Mouse (Mus musculus): Measurements from ENCODE around the gene Akr1b8. TPM values are rescaled to one million over a fixed set of nuclear protein-coding genes. Genes with fewer than 3 reads are reported as not detected.

Akr1b8 gene
- total and polyA plus RNA-seq, 2 experiments from 2014 or later = 0.38 to 2.2 TPM

DNA sequence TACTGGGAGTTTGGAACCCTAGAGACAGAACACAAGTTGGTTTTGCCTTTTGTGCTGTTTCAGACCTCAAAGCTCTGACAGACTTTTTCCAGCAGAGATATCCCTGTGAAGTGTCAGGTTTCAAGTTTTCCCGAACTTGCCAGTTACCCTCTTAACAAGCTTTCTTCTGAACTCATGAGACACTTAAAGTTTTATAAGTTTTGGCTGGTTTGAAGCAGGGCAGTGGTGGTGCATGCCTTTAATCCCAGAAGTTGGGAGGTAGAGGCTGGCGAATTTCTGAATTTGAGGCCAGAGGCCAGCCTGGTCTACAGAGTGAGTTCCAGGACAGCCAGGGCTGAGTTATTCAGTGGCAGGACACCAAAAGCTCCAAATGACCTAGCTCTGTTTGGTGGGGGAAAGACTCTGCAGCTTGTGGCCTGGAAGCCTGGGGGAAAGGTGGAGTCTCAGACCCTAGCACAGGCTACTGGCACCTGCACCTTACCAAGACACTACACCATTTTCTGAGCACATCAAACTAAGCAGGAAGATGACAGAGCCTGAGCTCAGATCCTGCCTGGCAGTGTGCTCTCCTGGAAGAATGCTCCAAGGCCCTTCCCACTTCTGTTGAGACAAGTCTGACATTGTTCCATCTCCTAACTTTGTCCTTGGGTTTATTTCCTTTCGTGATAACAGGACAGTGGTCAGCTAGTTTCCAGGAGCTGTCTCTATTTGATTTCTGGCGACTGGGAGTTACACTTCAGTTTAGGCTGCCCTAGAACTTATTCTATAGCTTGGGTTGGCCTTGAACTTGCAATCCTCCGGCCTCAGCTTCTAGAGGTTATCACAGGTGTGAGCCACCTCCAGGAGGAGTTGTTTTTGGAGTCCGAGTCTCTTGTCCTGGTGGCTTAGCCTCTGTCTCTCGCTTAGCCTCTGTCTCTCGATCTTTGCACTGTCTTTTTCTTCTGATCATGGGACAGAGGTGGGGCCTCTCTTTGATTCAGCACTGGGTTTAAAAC lies 732 bp downstream of the Akr1b8 start:
- no peaks in the 10 kb centered on the region for H3K9me3 ChIP-seq (ENCODE audit: low read length)
- DNase-seq (ENCODE audit: low spot score) = no peak
- no peaks in the 10 kb centered on the region for H3K27me3 ChIP-seq (ENCODE audit: insufficient read depth, low read length)
- no peak for TF ChIP-seq CTCF (IDR thresholded peaks at IDR 0.05)
- H3K4me2 ChIP-seq (ENCODE audit: low read depth, low read length, poor library complexity, severe bottlenecking) = no peak overlapping the region
- H3K36me3 ChIP-seq (ENCODE audit: insufficient read depth, low read length) = no peaks in the 10 kb centered on the region
- WGBS = 79% methylated on average over 8 of the region's 8 CpGs
- H3K9ac ChIP-seq (replicated peaks; ENCODE audit: low read length, poor library complexity, severe bottlenecking) = no peak overlapping the region
- H3K27ac ChIP-seq (ENCODE audit: low read depth, low read length) = no peak overlapping the region
- no peak for ATAC-seq (ENCODE audit: low FRiP score)
- H3K4me1 ChIP-seq (ENCODE audit: insufficient read depth, low read length) = no peaks in the 10 kb centered on the region
- H3K4me3 ChIP-seq (ENCODE audit: low read depth, low read length) = no peak overlapping the region

DNA sequence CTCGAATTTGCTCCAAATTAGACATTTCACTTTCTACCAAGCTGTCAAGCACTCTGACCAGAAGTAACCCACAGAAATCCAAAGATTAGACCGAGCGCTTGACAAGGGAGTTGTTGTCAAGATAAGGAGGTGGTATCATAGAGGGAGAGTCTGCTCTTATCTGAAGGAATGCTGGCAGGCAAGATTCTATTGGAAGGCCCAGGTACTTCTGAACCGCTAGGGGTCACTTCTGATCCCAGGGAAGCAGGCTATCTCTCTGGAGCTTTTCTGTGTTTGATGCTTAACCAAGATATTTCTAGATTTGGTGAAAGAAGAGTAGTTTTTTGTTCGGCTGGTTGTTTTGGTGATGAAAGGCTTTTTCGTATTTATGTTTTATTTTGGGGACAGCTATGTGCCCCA lies 1.4 kb downstream of the Akr1b8 start:
- Histone ChIP-seq H3K36me3 (ENCODE audit: insufficient read depth, low read length) (no peaks in the 10 kb centered on the region), H3K9ac (replicated peaks; ENCODE audit: low read length, poor library complexity, severe bottlenecking) (no peak overlapping the region), H3K4me1 (ENCODE audit: insufficient read depth, low read length) (no peaks in the 10 kb centered on the region), H3K4me3 (ENCODE audit: low read depth, low read length) (no peak overlapping the region), H3K9me3 (ENCODE audit: low read length) (no peaks in the 10 kb centered on the region), H3K27ac (ENCODE audit: low read depth, low read length) (no peak overlapping the region), H3K4me2 (ENCODE audit: low read depth, low read length, poor library complexity, severe bottlenecking) (no peak overlapping the region), H3K27me3 (ENCODE audit: insufficient read depth, low read length) (no peaks in the 10 kb centered on the region)
- TF ChIP-seq CTCF (IDR thresholded peaks at IDR 0.05) = no peak
- ATAC-seq (ENCODE audit: low FRiP score) = no peak
- 83% methylated on average over 6 of the region's 6 CpGs for WGBS
- DNase-seq (ENCODE audit: low spot score) = no peak

DNA sequence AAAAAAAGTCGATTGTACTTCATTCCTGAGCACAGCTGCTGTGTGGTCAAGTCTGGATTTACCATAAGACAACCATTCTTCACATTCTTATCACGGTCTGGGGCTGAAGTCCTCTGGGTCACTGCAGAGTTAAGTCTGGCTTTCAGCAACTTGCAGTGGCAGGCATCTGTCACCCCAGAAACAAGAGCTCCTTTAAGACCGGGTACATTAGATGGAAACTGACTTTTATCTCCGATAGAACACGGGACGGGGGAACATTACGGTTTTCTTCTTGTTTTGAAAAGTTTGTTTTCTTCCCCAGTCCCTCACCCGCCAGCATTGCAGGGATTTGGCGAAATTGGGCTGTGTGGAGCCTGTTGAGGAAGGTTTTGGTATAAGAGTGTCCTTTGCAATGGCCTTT lies 1.9 kb downstream of the Akr1b8 start:
- 90% methylated on average over 9 of the region's 9 CpGs for WGBS
- H3K9me3 ChIP-seq (ENCODE audit: low read length) = no peaks in the 10 kb centered on the region
- no peaks in the 10 kb centered on the region for H3K27me3 ChIP-seq (ENCODE audit: insufficient read depth, low read length)
- no peak overlapping the region for H3K4me3 ChIP-seq (ENCODE audit: low read depth, low read length)
- H3K4me1 ChIP-seq (ENCODE audit: insufficient read depth, low read length) = no peaks in the 10 kb centered on the region
- no peak overlapping the region for H3K4me2 ChIP-seq (ENCODE audit: low read depth, low read length, poor library complexity, severe bottlenecking)
- H3K27ac ChIP-seq (ENCODE audit: low read depth, low read length) = no peak overlapping the region
- H3K36me3 ChIP-seq (ENCODE audit: insufficient read depth, low read length) = no peaks in the 10 kb centered on the region
- H3K9ac ChIP-seq (replicated peaks; ENCODE audit: low read length, poor library complexity, severe bottlenecking) = no peak overlapping the region
- TF ChIP-seq CTCF (IDR thresholded peaks at IDR 0.05) = no peak
- ATAC-seq (ENCODE audit: low FRiP score) (no peak), DNase-seq (ENCODE audit: low spot score) (no peak)

DNA sequence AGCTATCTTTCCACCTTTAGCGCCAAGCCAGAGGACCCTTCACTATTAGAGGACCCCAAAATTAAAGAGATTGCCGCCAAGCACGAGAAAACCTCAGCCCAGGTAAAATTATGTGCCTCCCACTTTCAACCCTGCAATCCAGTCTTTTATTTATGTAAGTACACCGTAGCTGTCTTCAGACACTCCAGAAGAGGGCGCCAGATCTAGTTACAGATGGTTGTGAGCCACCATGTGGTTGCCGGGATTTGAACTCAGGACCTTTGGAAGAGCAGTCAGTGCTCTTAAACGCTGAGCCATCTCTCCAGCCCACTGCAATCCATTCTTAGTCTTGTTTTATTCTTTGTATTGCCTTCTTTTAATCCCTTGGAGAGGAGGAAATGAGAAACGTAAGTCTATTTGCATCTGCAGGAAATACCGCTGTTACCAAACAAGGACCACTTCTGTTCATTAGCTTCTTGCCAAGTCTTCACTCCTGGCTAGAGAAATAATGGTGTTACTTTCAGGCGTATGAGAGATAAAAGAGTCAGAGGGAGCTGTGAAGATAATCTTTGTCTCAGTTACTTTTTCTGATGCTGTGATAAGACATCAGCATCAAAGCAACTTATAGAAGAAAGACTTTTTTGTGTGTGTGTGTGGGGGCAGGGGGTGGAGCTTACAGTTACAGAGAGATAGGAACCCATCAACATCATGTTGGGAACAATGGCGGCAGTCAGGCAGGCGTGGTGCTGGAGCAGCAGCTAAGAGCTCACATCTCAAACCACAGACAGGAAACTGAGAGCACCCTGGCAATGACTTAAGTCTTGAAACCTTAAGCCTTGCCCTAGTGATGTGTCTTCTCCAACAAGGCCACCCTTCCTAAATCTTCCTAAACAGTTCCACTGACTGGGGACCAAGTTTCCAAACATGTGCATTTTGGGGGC lies 10.6 kb downstream of the Akr1b8 start:
- ATAC-seq (ENCODE audit: low FRiP score) (no peak), DNase-seq (ENCODE audit: low spot score) (no peak)
- WGBS = 86% methylated on average over 12 of the region's 12 CpGs
- Histone ChIP-seq H3K9me3 (ENCODE audit: low read length) (no peaks in the 10 kb centered on the region), H3K27ac (ENCODE audit: low read depth, low read length) (no peak overlapping the region), H3K36me3 (ENCODE audit: insufficient read depth, low read length) (no peaks in the 10 kb centered on the region), H3K4me2 (ENCODE audit: low read depth, low read length, poor library complexity, severe bottlenecking) (no peak overlapping the region), H3K9ac (replicated peaks; ENCODE audit: low read length, poor library complexity, severe bottlenecking) (no peak overlapping the region), H3K4me3 (ENCODE audit: low read depth, low read length) (no peak overlapping the region), H3K4me1 (ENCODE audit: insufficient read depth, low read length) (no peaks in the 10 kb centered on the region), H3K27me3 (ENCODE audit: insufficient read depth, low read length) (no peaks in the 10 kb centered on the region)
- no peak; the same call in 1 of the 2 replicates for TF ChIP-seq CTCF (IDR thresholded peaks at IDR 0.05)

DNA sequence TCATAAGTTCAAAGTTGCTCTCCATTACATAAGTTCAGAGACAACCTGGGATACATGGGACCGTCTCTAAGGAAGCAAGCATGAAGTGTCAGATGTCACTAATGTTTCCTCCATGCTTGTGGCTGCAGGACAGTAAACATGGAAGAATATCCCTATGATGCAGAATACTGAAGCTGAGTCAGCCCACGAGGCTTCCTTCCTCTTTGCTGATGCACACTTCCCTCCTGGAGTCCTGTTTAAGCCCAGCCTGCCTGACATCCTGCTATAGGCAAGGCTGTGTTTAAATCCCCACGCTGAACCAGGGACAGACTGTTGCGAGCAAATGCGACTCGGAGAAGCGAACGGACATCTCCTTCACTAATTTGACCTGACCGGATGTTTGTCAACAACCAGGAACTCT lies 14.1 kb downstream of the Akr1b8 start:
- H3K36me3 ChIP-seq (ENCODE audit: insufficient read depth, low read length) = no peaks in the 10 kb centered on the region
- TF ChIP-seq CTCF (IDR thresholded peaks at IDR 0.05) = no peak
- ATAC-seq (ENCODE audit: low FRiP score) (no peak), DNase-seq (ENCODE audit: low spot score) (no peak)
- H3K9ac ChIP-seq (replicated peaks; ENCODE audit: low read length, poor library complexity, severe bottlenecking) = no peak overlapping the region
- no peaks in the 10 kb centered on the region for H3K27me3 ChIP-seq (ENCODE audit: insufficient read depth, low read length)
- H3K27ac ChIP-seq (ENCODE audit: low read depth, low read length) = no peak overlapping the region
- no peak overlapping the region for H3K4me3 ChIP-seq (ENCODE audit: low read depth, low read length)
- no peak overlapping the region for H3K4me2 ChIP-seq (ENCODE audit: low read depth, low read length, poor library complexity, severe bottlenecking)
- 82% methylated on average over 9 of the region's 9 CpGs for WGBS
- H3K9me3 ChIP-seq (ENCODE audit: low read length) = no peaks in the 10 kb centered on the region
- H3K4me1 ChIP-seq (ENCODE audit: insufficient read depth, low read length) = no peaks in the 10 kb centered on the region
